Mouse (Mus musculus): ENCODE results near the gene Tagln2.

GRCm38 (mm10) chr1:172549314-172549713 lies 49.5 kb downstream of the Tagln2 start:
- TF ChIP-seq POLR2A (IDR thresholded peaks at IDR 0.05; ENCODE audit: borderline replicate concordance, control insufficient read depth, low read depth, low read length): no peak
- TF ChIP-seq CTCF (IDR thresholded peaks at IDR 0.05; ENCODE audit: control insufficient read depth, insufficient read depth, low read length): no peak

All from bone marrow, adult 2 months (tissue).